Mouse (Mus musculus): ENCODE data around the gene Rala. TPM values are rescaled to one million over a fixed set of nuclear protein-coding genes. Genes with fewer than 3 reads are reported as not detected.

Rala gene
- total RNA-seq, 1 experiment: 69.1 TPM

- Histone ChIP-seq H3K9me3 (ENCODE audit: control insufficient read depth, insufficient read depth, low read depth, low read length) (no peaks in the 10 kb centered on the region), H3K27ac (ENCODE audit: insufficient read depth, low read depth, low read length, poor library complexity, severe bottlenecking) (no peak overlapping the region), H3K4me1 (ENCODE audit: control insufficient read depth in 2 of 2, insufficient read depth in 2 of 2, low read length in 2 of 2, poor library complexity in 1 of 2) (peaks cover 8 to 19% of the 10 kb centered on the region in 2 experiments; a peak in 3 of 4 replicates), H3K4me3 (ENCODE audit: insufficient read depth in 1 of 2, low read depth in 1 of 2, low read length in 2 of 2, poor library complexity in 1 of 2, severe bottlenecking in 1 of 2) (no peak overlapping the region), H3K36me3 (ENCODE audit: control insufficient read depth, insufficient read depth, low read length, poor library complexity, severe bottlenecking) (no peaks in the 10 kb centered on the region), H3K9ac (ENCODE audit: insufficient read depth, low read depth, low read length, poor library complexity, severe bottlenecking) (no peak overlapping the region)
- in situ Hi-C loops (cut with MboI; ENCODE audit: low sequenced_read_pairs in 2 of 2, unreplicated experiment in 2 of 2): no loop called here
- no peak for TF ChIP-seq ZNF384 (IDR thresholded peaks at IDR 0.05; ENCODE audit: low read depth, low read length)
- no peak for TF ChIP-seq MAFK (IDR thresholded peaks at IDR 0.05; ENCODE audit: insufficient read depth, low read depth, low read length)
- no peak for TF ChIP-seq HCFC1 (IDR thresholded peaks at IDR 0.05; ENCODE audit: borderline replicate concordance, insufficient read depth, low read length)
- TF ChIP-seq CHD2 (IDR thresholded peaks at IDR 0.05; ENCODE audit: low read depth, low read length): no peak
- no peak for TF ChIP-seq ZC3H11A (IDR thresholded peaks at IDR 0.05; ENCODE audit: borderline replicate concordance, low read depth, low read length)
- no peak for DNase-seq (ENCODE audit: low read depth, low spot score)
These were observed 87.0 kb downstream of the Rala start for GRCm38 (mm10) chr13:17857046-17857445.

DNA sequence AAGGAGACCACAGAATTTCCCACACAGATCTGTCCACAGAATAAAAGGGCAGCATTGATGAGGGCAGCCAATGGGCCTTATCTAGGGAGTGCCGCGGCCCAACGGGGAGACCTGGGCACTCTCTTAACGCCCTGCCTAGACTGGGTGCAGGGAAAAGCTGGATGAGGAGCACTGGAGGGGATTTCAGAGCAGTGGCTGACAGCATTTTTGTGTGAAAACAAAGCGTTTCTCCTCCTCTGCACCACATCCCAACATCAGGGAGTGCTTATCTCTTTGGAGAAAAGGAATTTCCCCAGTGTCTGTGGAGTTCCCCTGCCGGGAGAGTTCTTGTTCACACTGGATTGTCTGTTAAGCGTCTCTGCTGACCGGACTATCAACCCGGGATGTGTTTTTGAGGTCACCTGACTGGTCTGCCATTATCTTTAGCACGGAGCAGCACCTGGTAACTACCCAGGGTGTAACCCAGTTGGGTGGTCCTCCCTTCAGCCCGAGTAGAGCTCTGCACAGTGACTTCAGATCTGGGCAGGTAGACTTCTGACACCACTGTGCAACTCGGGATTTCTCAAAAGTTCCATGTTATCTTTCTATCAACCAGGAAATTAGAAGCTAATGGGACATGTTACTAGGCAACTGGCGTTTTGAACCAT, 88.4 kb downstream of the Rala start:
- Histone ChIP-seq H3K9me3 (ENCODE audit: control insufficient read depth, insufficient read depth, low read depth, low read length) (no peaks in the 10 kb centered on the region), H3K4me1 (ENCODE audit: control insufficient read depth in 2 of 2, insufficient read depth in 2 of 2, low read length in 2 of 2, poor library complexity in 1 of 2) (peaks cover 8 to 19% of the 10 kb centered on the region in 2 experiments; a peak in 3 of 4 replicates), H3K36me3 (ENCODE audit: control insufficient read depth, insufficient read depth, low read length, poor library complexity, severe bottlenecking) (no peaks in the 10 kb centered on the region), H3K9ac (ENCODE audit: insufficient read depth, low read depth, low read length, poor library complexity, severe bottlenecking) (no peak overlapping the region), H3K4me3 (ENCODE audit: insufficient read depth in 1 of 2, low read depth in 1 of 2, low read length in 2 of 2, poor library complexity in 1 of 2, severe bottlenecking in 1 of 2) (peak overlapping the region in 1 of 2 experiments; percentile 35; a peak in 2 of 4 replicates), H3K27ac (ENCODE audit: insufficient read depth, low read depth, low read length, poor library complexity, severe bottlenecking) (no peak overlapping the region)
- peak; percentile 38; the same call in 1 of the 2 replicates for TF ChIP-seq HCFC1 (IDR thresholded peaks at IDR 0.05; ENCODE audit: borderline replicate concordance, insufficient read depth, low read length)
- TF ChIP-seq CHD2 (IDR thresholded peaks at IDR 0.05; ENCODE audit: low read depth, low read length): no peak
- in situ Hi-C loops (cut with MboI; ENCODE audit: low sequenced_read_pairs in 2 of 2, unreplicated experiment in 2 of 2): no loop called here
- no peak for DNase-seq (ENCODE audit: low read depth, low spot score)

- TF ChIP-seq CHD2 (IDR thresholded peaks at IDR 0.05; ENCODE audit: low read depth, low read length): no peak
- no peak for TF ChIP-seq ZNF384 (IDR thresholded peaks at IDR 0.05; ENCODE audit: low read depth, low read length)
- no peak for TF ChIP-seq HCFC1 (IDR thresholded peaks at IDR 0.05; ENCODE audit: borderline replicate concordance, insufficient read depth, low read length)
- TF ChIP-seq ZC3H11A (IDR thresholded peaks at IDR 0.05; ENCODE audit: borderline replicate concordance, low read depth, low read length): no peak
- no peak for TF ChIP-seq MAFK (IDR thresholded peaks at IDR 0.05; ENCODE audit: insufficient read depth, low read depth, low read length)
- H3K36me3 ChIP-seq (ENCODE audit: control insufficient read depth, insufficient read depth, low read length, poor library complexity, severe bottlenecking): no peaks in the 10 kb centered on the region
- in situ Hi-C loops (cut with MboI; ENCODE audit: low sequenced_read_pairs in 2 of 2, unreplicated experiment in 2 of 2): no loop called here
- H3K4me1 ChIP-seq (ENCODE audit: control insufficient read depth in 2 of 2, insufficient read depth in 2 of 2, low read length in 2 of 2, poor library complexity in 1 of 2): peaks cover 8 to 17% of the 10 kb centered on the region in 2 experiments; a peak in 3 of 4 replicates
- H3K9me3 ChIP-seq (ENCODE audit: control insufficient read depth, insufficient read depth, low read depth, low read length): no peaks in the 10 kb centered on the region
- H3K27ac ChIP-seq (ENCODE audit: insufficient read depth, low read depth, low read length, poor library complexity, severe bottlenecking): no peak overlapping the region
- no peak overlapping the region for H3K9ac ChIP-seq (ENCODE audit: insufficient read depth, low read depth, low read length, poor library complexity, severe bottlenecking)
- no peak for DNase-seq (ENCODE audit: low read depth, low spot score)
- H3K4me3 ChIP-seq (ENCODE audit: insufficient read depth in 1 of 2, low read depth in 1 of 2, low read length in 2 of 2, poor library complexity in 1 of 2, severe bottlenecking in 1 of 2): no peak overlapping the region
These were observed 89.3 kb downstream of the Rala start for GRCm38 (mm10) chr13:17854755-17855154.

DNA sequence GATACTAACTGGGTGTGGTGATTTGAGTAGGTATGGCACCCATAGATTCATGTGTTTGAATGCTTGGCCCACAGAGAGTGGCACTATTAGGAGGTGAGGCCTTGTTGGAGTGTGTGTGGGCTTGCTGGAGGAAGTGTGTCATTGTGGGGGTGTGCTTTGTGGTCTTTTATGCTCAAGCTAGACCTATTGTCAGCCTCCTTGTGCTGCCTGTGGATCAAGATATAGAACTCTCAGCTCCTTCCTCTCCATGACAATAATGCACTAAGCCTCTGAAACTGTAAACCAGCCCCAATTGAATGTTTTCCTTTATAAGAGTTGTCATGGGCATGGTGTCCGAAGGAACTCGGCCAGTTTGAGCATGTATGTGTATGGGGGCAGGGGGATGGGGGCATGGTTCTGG, 100.7 kb downstream of the Rala start:
- in situ Hi-C loops (cut with MboI; ENCODE audit: low sequenced_read_pairs in 2 of 2, unreplicated experiment in 2 of 2): no loop called here
- TF ChIP-seq HCFC1 (IDR thresholded peaks at IDR 0.05; ENCODE audit: borderline replicate concordance, insufficient read depth, low read length) (no peak), MAFK (IDR thresholded peaks at IDR 0.05; ENCODE audit: insufficient read depth, low read depth, low read length) (no peak), CHD2 (IDR thresholded peaks at IDR 0.05; ENCODE audit: low read depth, low read length) (no peak), ZNF384 (IDR thresholded peaks at IDR 0.05; ENCODE audit: low read depth, low read length) (no peak), ZC3H11A (IDR thresholded peaks at IDR 0.05; ENCODE audit: borderline replicate concordance, low read depth, low read length) (no peak)
- no peak overlapping the region for H3K4me3 ChIP-seq (ENCODE audit: insufficient read depth in 1 of 2, low read depth in 1 of 2, low read length in 2 of 2, poor library complexity in 1 of 2, severe bottlenecking in 1 of 2)

More for the DNA sequence above, 100.7 kb downstream of the Rala start:
- Histone ChIP-seq H3K27ac (ENCODE audit: insufficient read depth, low read depth, low read length, poor library complexity, severe bottlenecking) (peak overlapping the region; percentile 79; the same call in 1 of the 2 replicates), H3K4me1 (ENCODE audit: control insufficient read depth in 2 of 2, insufficient read depth in 2 of 2, low read length in 2 of 2, poor library complexity in 1 of 2) (peaks cover 4 to 16% of the 10 kb centered on the region in 2 experiments; a peak in 3 of 4 replicates), H3K36me3 (ENCODE audit: control insufficient read depth, insufficient read depth, low read length, poor library complexity, severe bottlenecking) (no peaks in the 10 kb centered on the region), H3K9me3 (ENCODE audit: control insufficient read depth, insufficient read depth, low read depth, low read length) (no peaks in the 10 kb centered on the region), H3K9ac (ENCODE audit: insufficient read depth, low read depth, low read length, poor library complexity, severe bottlenecking) (no peak overlapping the region; the same call in 1 of the 2 replicates)
- no peak for DNase-seq (ENCODE audit: low read depth, low spot score)

Measured in ES-E14 (cell line).